Mouse (Mus musculus) ES-Bruce4 (cell line): ENCODE measurements around the gene Irf2bpl. TPM values are rescaled to one million over a fixed set of nuclear protein-coding genes. Genes with fewer than 3 reads are reported as not detected.

Experiments
- H3K27ac ChIP-seq: 2 replicates; pipeline ENCODE4 v1.5.1; 2012; ENCODE audit warnings: low read length, inconsistent platforms; ENCODE audit not compliant: insufficient read depth
- H3K27me3 ChIP-seq: 2 replicates; pipeline ENCODE4 v1.6.1; 2012; ENCODE audit warnings: mild to moderate bottlenecking, low read length, inconsistent platforms; ENCODE audit not compliant: control insufficient read depth, poor library complexity, insufficient read depth, severe bottlenecking
- H3K36me3 ChIP-seq: 2 replicates; pipeline ENCODE4 v1.6.1; 2012; ENCODE audit warnings: inconsistent platforms, mild to moderate bottlenecking, low read length, moderate library complexity; ENCODE audit not compliant: control insufficient read depth, poor library complexity, insufficient read depth, severe bottlenecking
- H3K4me1 ChIP-seq: one replicate; pipeline ENCODE4 v1.8.1; 2011; ENCODE audit warnings: low read length; ENCODE audit not compliant: control insufficient read depth, insufficient read depth
- H3K4me3 ChIP-seq: 2 replicates; pipeline ENCODE4 v1.5.1; 2011; ENCODE audit warnings: low read depth, mild to moderate bottlenecking, low read length
- H3K9ac ChIP-seq: 2 replicates; pipeline ENCODE4 v1.6.1; 2012; ENCODE audit warnings: low read depth, mild to moderate bottlenecking, inconsistent platforms; ENCODE audit not compliant: poor library complexity, severe bottlenecking
- H3K9me3 ChIP-seq: replicated peaks from 2 replicates; pipeline ENCODE4 v1.6.1; 2012; ENCODE audit warnings: mild to moderate bottlenecking, low read length, inconsistent platforms; ENCODE audit not compliant: control insufficient read depth, poor library complexity, insufficient read depth, severe bottlenecking
- CTCF ChIP-seq: IDR thresholded peaks from one replicate; pipeline ENCODE4 v1.8.1; 2011; ENCODE audit warnings: low read depth, low read length
- EP300 ChIP-seq: IDR thresholded peaks from 2 replicates; pipeline ENCODE4 v1.6.1; 2011; ENCODE audit warnings: low read depth, low read length; ENCODE audit not compliant: insufficient read depth
- POLR2A ChIP-seq: IDR thresholded peaks from one replicate; pipeline ENCODE4 v1.8.1; 2011; ENCODE audit warnings: low read length; ENCODE audit not compliant: insufficient read depth
- polyA plus RNA-seq: library from polyadenylated mRNA; stranded (reverse); fragments of >200 nt; gene quantifications from 2 replicates; pipeline ENCODE4 v1.2.4, GENCODE M21; 2011; ENCODE audit warnings: low read depth; ENCODE audit not compliant: missing spikeins, insufficient read depth, insufficient read length

The Irf2bpl gene
- polyA plus RNA-seq, 1 experiment, result 37.9 TPM

- TF ChIP-seq CTCF, result no peak
- no peak for TF ChIP-seq POLR2A
- no peak for TF ChIP-seq EP300
- Histone ChIP-seq H3K9ac (peak overlapping the region; percentile 65), H3K9me3 (no peaks in the 10 kb centered on the region), H3K27me3 (no peaks in the 10 kb centered on the region), H3K4me1 (peaks cover 18% of the 10 kb centered on the region), H3K4me3 (no peak overlapping the region), H3K36me3 (no peaks in the 10 kb centered on the region), H3K27ac (peak overlapping the region; percentile 94)
Measured at GRCm38 (mm10) chr12:86896441-86896890, 11.9 kb upstream of the Irf2bpl start.

DNA sequence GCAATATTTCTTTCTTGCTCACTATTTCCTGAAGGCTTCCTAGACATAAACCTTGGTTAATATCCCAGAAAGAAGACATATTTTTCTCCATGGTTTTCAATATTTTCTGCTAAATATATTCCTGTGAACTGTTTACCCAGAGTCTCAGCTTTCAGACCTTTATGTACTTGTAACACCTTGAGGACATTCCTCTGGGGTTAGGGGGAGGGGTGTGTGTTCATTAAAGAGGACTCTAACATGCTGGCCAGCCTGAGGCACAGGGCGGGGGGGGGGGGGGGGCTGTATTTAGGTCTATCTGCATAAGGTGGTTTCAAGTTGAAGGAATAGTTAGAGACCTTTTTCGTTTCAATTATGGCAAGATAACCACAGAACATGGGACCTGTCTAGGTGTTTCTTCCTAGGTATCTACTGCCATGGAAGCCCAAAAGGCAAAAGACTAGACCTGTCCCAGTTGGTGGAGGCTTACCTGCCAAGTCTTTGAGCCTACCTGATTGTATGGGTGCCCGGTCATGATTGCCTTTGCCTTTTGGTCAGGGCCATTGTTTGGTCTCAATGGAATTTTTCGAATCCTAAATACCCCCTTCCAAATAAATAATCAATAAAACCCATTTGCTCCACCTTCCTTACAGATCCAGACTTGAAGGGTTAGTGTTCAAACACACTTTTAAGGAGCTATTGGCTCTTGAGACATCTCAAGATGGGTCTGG lies 11.3 kb upstream of the Irf2bpl start:
- no peaks in the 10 kb centered on the region for H3K36me3 ChIP-seq
- H3K4me1 ChIP-seq, result peaks cover 20% of the 10 kb centered on the region
- peak overlapping the region; percentile 57 for H3K27ac ChIP-seq
- no peaks in the 10 kb centered on the region for H3K27me3 ChIP-seq
- no peak overlapping the region for H3K4me3 ChIP-seq
- H3K9me3 ChIP-seq, result no peaks in the 10 kb centered on the region
- TF ChIP-seq CTCF (no peak), EP300 (0 out of 2 replicates have a peak, but pooled peaks have one; percentile 14)
- H3K9ac ChIP-seq, result no peak overlapping the region

DNA sequence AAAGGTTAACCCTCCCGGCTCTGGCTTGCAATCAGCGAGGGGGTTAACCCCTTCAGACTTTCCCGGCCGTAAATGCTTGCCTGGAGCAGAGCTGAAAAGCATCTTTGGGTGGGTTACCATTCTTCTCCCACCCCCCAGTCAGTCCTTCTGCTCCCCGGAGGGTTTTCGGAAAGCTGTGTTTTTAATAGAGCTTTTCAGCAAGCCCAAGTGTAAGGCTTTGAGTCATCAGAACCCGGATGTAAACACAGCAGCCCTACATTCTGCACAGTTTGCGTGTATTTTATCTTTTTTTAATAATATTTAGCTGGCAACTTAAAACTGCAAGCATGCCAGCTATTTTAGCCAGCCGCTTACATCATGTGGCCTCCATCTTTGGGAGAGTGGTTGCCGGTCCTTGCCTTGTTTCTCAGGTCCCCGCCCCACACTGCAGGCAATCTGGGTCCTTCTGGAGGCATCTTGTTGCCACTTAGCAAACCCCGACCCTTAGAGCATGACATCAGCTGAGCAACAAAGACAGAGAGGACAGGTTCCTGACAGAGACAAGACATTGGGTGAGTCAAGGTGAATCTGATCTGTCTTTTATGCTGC lies 10.3 kb upstream of the Irf2bpl start:
- no peaks in the 10 kb centered on the region for H3K27me3 ChIP-seq
- no peaks in the 10 kb centered on the region for H3K9me3 ChIP-seq
- no peak for TF ChIP-seq CTCF
- no peak for TF ChIP-seq POLR2A
- TF ChIP-seq EP300, result peak; percentile 64; the same call in 1 of the 2 replicates
- H3K27ac ChIP-seq, result peak overlapping the region; percentile 92
- H3K4me1 ChIP-seq, result peaks cover 20% of the 10 kb centered on the region
- H3K36me3 ChIP-seq, result no peaks in the 10 kb centered on the region
- peak overlapping the region; percentile 69 for H3K9ac ChIP-seq
- peak overlapping the region; percentile 76 for H3K4me3 ChIP-seq

- Histone ChIP-seq H3K36me3 (no peaks in the 10 kb centered on the region), H3K27me3 (no peaks in the 10 kb centered on the region), H3K4me3 (peak overlapping the region; percentile 76), H3K9me3 (no peaks in the 10 kb centered on the region), H3K9ac (peak overlapping the region; percentile 69), H3K27ac (peak overlapping the region; percentile 92), H3K4me1 (peaks cover 20% of the 10 kb centered on the region)
- TF ChIP-seq POLR2A (no peak), EP300 (peak; percentile 55; the same call in 1 of the 2 replicates)
Measured at GRCm38 (mm10) chr12:86894184-86894839, 9.7 kb upstream of the Irf2bpl start.

DNA sequence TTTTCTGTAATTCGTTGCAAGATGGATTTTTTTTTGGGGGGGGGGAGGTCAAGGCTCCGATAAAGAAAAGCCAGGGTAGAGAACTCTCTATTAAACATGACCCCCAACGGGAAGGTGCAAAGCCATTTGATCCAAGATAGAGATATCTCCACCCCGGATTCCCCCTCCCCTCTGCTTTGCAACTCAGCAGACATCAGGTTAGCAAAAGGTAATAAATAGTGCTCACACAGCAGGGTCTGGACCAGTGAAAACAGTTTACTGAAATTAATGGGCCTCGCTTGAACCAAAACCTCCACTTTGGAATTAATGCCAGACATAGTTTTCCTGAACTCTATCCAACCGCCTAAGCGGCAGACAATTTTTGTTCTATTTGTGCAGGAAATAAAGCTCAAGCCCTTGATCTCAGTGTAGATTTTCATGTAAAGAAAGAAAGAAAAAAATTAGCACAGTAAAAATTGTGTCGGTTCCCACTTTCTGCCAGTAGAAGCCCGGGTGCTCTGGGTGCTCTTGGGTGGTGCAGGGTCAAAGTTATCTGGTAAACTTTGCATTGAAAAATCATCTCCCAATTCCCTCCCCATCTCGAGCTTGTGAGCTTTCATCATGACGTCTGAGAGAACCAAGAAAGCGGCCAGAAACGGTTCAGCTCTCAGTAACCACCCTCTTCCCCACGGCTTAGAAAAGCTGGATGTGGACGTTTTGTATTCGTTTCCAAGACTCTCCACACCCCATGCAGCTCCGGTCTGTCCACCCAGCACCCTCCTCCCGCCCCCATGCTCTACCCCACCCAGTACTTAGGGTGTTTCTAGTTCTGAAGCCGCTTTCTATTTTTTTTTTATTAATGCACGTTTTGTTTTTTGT lies 9.0 kb upstream of the Irf2bpl start:
- Histone ChIP-seq H3K4me3 (peak overlapping the region; percentile 64), H3K4me1 (peaks cover 20% of the 10 kb centered on the region), H3K27me3 (no peaks in the 10 kb centered on the region), H3K27ac (peak overlapping the region; percentile 80), H3K36me3 (no peaks in the 10 kb centered on the region), H3K9me3 (no peaks in the 10 kb centered on the region), H3K9ac (peak overlapping the region; percentile 69)
- TF ChIP-seq CTCF (no peak), EP300 (no peak), POLR2A (no peak)
